Mouse (Mus musculus): ENCODE data around the gene Csf1. TPM values are rescaled to one million over a fixed set of nuclear protein-coding genes. Genes with fewer than 3 reads are reported as not detected.

Csf1 gene
- total RNA-seq, 2 experiments from 2014 or later: 6.0 to 9.7 TPM

- DNase-seq: no peak
- intact Hi-C loops (cut with DNase I): no loop called here
These were observed 25.3 kb upstream of the Csf1 start for GRCm38 (mm10) chr3:107785546-107785945.

GRCm38 (mm10) chr3:107783315-107783714 is 23.0 kb upstream of the Csf1 start:
- intact Hi-C loops (cut with DNase I): no loop called here
- no peak for DNase-seq

DNA sequence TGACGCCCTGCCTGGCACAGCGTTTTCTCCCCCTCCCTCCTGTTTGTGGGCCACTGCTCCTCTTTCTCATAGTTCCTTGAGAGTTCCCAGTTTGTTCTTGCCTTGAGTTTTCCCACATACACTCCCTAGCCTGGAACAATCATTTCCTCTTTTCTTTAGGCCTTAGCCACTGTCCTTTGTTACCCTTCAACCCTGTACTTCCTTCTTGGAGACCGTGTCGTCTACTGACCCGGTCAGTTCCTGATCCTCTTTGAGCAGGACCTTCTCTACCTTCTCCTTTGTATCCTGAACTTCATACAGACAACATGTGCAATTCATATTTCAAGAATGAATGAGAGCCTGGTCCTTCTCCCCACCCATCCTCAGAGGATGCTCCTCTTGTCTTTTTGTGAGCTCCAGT is 21.0 kb upstream of the Csf1 start:
- intact Hi-C loops (cut with DNase I): no loop called here
- no peak for DNase-seq

GRCm38 (mm10) chr3:107778016-107778415 is 17.7 kb upstream of the Csf1 start:
- intact Hi-C loops (cut with DNase I): no loop called here
- DNase-seq: no peak

GRCm38 (mm10) chr3:107776295-107776694 is 16.0 kb upstream of the Csf1 start:
- intact Hi-C loops (cut with DNase I): no loop called here
- no peak for DNase-seq

DNA sequence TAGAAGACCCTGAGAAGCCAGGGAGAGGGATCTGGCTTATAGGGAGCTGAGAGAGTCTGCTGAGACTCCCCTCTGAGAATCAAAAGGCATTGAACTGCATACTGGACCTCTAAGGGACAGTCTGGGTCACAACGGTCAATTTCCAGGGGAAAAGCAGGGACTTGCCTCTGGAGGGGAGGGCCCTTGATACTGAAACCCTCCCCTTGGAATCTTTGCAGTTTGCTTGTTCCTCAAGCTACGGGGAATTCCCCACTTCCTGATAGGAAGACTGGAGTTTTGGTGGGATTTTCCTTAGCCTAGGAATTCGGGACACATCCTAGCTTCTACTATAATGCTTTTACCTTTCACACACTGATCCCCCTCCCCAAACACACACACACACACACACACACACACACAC is 15.5 kb upstream of the Csf1 start:
- DNase-seq: no peak
- intact Hi-C loops (cut with DNase I): no loop called here

- intact Hi-C loops (cut with DNase I): no loop called here
- DNase-seq: no peak
These were observed 14.8 kb upstream of the Csf1 start for GRCm38 (mm10) chr3:107775056-107775455.

DNA sequence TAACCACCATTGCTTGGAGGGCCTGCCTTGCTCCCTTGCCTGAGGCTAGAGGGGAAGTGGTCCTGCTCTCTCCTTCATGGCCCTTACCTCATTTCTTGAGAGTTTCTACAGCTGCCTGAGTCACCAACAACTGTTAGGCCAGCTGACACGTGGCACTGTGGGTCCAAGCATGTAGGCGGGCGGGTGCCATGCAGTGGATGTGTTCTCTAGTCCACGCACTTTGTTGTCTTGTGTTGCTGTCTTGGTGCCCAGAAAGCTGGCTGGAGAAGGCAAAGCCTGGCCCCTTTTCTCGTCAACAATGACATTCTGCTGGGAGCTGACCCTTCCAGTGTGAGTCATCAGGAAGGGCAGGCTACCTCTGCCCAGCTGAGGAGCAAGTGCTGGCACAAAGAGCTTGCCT is 12.6 kb upstream of the Csf1 start:
- intact Hi-C loops (cut with DNase I): no loop called here

DNA sequence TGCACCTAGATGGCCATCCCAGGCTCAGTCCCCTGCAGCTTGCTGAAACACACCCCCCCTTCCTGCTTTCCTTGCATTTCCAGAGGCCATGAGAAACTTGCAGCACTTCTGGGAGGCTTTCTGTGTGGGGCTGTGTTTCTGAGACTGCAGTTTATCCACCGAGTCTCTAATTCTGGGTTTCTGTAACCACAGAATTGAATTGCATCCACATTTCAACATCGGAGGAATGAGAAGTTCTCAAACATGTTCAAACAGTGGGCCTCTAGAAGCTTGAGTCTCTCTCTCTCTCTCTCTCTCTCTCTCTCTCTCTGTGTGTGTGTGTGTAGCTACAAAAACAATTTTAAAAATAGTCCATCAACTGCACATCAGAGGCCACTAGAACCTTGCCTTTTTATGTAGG is 9.4 kb upstream of the Csf1 start:
- intact Hi-C loops (cut with DNase I): no loop called here

More for the DNA sequence above, 12.6 kb upstream of the Csf1 start:
- no peak for DNase-seq

GRCm38 (mm10) chr3:107768104-107768989 is 8.1 kb upstream of the Csf1 start:
- no peak for DNase-seq
- intact Hi-C loops (cut with DNase I): no loop called here

More for the DNA sequence above, 9.4 kb upstream of the Csf1 start:
- DNase-seq: no peak

DNA sequence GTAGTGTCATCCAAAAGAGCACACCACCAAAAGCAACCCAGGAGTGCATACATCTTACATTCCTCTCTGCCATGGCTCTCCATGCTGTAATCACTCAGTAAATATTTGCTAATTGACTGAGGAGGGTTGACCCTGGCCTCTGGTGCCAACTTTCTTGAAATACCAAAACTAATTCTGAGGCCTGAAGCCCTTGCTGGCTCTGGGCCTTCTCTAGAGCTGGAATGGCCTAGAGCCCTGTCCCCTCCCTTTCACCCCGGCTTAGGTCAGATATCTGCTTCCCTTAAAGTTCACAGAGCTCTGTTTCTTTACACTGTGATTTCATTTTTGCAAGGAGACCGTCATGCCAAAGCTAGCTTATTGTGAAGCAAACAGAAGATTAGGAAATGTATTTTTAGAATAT is 6.5 kb upstream of the Csf1 start:
- DNase-seq: no peak
- intact Hi-C loops (cut with DNase I): no loop called here

GRCm38 (mm10) chr3:107765979-107766378 is 5.7 kb upstream of the Csf1 start:
- no peak for DNase-seq
- intact Hi-C loops (cut with DNase I): no loop called here

GRCm38 (mm10) chr3:107763552-107763951 is 3.3 kb upstream of the Csf1 start:
- intact Hi-C loops (cut with DNase I): no loop called here

DNA sequence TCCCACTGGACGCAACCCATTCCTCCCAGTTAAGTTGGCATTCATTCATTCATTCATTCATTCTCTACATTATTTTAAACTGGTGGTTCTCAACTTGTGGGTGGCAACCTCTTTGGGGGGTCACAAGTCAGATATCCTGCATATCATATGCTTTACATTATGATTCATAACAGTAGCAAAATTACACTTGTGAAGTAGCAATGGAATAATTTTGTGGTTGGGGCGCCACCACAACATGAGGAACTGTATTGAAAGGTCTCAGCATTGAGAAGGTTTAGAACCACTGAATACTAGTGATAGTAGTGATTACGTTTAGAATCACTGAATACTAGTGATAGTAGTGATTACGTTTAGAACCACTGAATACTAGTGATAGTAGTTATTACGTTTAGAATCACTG is 1.2 kb upstream of the Csf1 start:
- DNase-seq: no peak
- intact Hi-C loops (cut with DNase I): loop anchor here (2.0 kb wide), 1 partner anchor 101 kb away; no protein-coding TSS in a partner anchor

More at GRCm38 (mm10) chr3:107763552-107763951, 3.3 kb upstream of the Csf1 start:
- no peak for DNase-seq

DNA sequence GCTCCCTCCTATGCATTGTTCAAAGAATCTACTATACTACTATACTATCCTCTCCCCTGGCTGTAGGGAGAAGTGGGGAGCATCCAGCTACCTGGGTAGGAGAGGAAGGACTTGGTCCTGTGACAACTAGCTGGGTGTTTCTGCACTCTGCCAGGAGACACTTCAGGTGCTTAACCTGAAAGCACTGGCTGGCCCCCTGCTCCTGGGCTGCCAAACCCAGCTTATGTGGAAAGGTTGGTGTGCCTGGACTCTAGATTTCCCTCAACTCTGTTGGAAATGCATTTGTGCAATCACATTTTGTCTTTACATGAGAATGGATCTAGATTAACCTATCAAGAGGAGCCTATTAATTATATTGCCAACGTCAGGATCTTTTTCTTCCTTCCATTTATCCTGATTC is 502 bp upstream of the Csf1 start:
- DNase-seq: no peak
- intact Hi-C loops (cut with DNase I): loop anchor here (2.0 kb wide), 1 partner anchor 102 kb away; no protein-coding TSS in a partner anchor

DNA sequence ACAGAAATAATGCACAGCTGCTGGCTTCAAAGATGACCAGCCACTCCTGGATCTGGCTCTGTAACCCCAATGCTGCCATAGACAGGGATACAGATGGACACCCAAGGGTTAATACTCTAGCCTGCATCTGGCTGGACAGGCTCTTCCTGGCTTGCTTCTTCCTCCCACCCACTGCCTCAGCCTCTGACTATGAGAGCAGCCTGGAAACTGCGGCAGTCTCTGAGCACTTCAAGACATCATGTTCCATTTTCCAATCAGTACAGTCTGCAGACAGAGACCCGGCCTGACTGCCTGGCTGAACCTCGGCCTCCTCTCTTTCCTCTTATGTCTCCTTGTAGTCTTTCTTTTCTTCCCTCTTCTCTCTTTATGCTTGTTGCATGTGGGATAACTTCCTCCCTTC is 1.6 kb downstream of the Csf1 start:
- no peak for DNase-seq
- intact Hi-C loops (cut with DNase I): no loop called here

DNA sequence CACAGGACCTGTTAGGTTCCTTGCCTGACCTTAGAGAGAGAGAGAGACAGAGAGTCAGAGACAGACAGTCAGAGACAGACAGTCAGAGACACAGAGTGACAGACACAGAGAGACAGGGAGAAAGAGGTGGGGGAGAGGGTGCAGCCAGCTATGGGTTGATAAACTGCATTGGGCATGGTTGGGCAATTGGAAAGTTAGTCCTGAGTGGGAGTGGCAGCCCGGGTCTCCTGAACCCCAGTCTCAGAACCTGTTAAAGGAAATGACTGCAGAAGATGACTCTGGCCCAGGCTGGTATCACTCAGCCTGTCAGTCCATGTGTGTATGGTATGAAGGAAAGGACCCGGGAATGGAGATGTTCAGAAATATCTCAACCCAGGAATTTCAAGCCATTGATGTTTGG is 2.1 kb downstream of the Csf1 start:
- intact Hi-C loops (cut with DNase I): no loop called here
- no peak for DNase-seq

- intact Hi-C loops (cut with DNase I): no loop called here
- DNase-seq: no peak
These were observed 2.7 kb downstream of the Csf1 start for GRCm38 (mm10) chr3:107757365-107758129.

- intact Hi-C loops (cut with DNase I): no loop called here
- DNase-seq: no peak
These were observed 3.8 kb downstream of the Csf1 start for GRCm38 (mm10) chr3:107756481-107756866.

- no peak for DNase-seq
- intact Hi-C loops (cut with DNase I): no loop called here
These were observed 4.4 kb downstream of the Csf1 start for GRCm38 (mm10) chr3:107755702-107756480.

DNA sequence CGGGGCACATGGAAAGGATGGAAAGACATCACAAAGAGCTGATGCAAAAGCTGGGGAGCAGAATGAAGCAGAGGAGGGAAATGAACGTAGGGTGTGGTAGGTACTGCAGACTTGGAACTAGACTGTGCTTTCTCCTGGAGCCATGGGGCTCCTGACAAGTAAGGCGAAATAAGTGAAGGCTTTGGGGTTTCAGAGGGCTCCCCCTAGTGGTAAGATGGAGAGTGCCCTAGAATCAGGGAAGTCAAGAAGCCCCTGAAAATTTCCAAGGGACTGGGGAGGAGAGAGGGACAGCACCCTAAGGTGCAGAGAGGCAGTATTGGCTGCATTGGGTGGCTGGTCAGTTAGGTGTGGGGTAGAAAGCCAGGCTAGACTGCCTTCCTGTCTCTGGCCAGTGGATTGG is 5.6 kb downstream of the Csf1 start:
- intact Hi-C loops (cut with DNase I): no loop called here
- DNase-seq: no peak

All from gastrocnemius, postnatal 36 days (tissue).